ENCODE assay signal across 8 mouse cellular contexts in the genomic region with DNA sequence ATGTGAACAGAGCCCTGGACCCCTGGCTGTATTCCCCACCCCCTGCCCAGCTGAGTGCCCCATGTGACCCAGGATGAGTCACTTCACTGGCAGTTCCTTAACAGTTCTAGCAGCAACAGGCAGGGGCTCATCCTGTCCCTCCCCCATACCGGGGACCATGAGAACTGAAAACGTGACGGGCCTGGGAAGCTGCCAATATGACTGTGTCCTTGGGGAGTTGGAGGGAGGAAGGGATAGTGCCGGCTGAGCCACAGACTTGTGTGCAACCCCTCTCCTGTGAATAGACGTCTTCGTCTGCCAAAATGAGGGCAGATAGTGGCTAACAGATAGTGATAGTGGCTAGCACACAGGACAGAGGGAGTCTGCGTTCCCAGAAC. TPM values are rescaled to one million over a fixed set of nuclear protein-coding genes. Genes with fewer than 3 reads are reported as not detected.
A peak's percentile ranks its signal among the peaks of the same experiment; 100 is the strongest.
DNase-seq lines count a peak whose midpoint lies in the region; ATAC-seq and TF ChIP-seq lines count a peak whose summit lies in the region.

No protein-coding gene starts in this region.

- no peak for TF ChIP-seq CTCF in intestine, postnatal 0 days (IDR thresholded peaks at IDR 0.05; ENCODE audit: low read depth)

- H3K4me2 ChIP-seq in intestine, postnatal 0 days (replicated peaks; ENCODE audit: low read depth), result peak overlapping the region; percentile 81
- peak overlapping the region; percentile 83 for H3K4me2 ChIP-seq in limb, embryonic 12.5 days
- H3K4me2 ChIP-seq in midbrain, embryonic 12.5 days (replicated peaks), result peak overlapping the region; percentile 39
- H3K4me2 ChIP-seq in stomach, embryonic 16.5 days (ENCODE audit: low read depth, low read length), result peak overlapping the region; percentile 89

- no peak for ATAC-seq in intestine, postnatal 0 days
- no peak for ATAC-seq in limb, embryonic 12.5 days (ENCODE audit: insufficient number of reproducible peaks, insufficient read depth, low FRiP score, low TSS enrichment, low read depth)
- no peak for ATAC-seq in midbrain, embryonic 12.5 days (ENCODE audit: low FRiP score, low read depth)
- peak; percentile 48 for ATAC-seq in stomach, embryonic 16.5 days (ENCODE audit: insufficient read depth, low FRiP score)

- 0 out of 2 replicates have a peak, but pooled peaks cover 4% of the 10 kb centered on the region for H3K4me1 ChIP-seq in intestine, postnatal 0 days (replicated peaks; ENCODE audit: control insufficient read depth, insufficient read depth, low read length)
- H3K4me1 ChIP-seq in limb, embryonic 12.5 days (replicated peaks), result peaks cover 50% of the 10 kb centered on the region
- H3K4me1 ChIP-seq in midbrain, embryonic 12.5 days, result peaks cover 50% of the 10 kb centered on the region
- H3K4me1 ChIP-seq in stomach, embryonic 16.5 days (ENCODE audit: control insufficient read depth, insufficient read depth, low read length), result peaks cover 40% of the 10 kb centered on the region

- 0 out of 2 replicates have a peak, but pooled peaks cover 4% of the 10 kb centered on the region for H3K27me3 ChIP-seq in intestine, postnatal 0 days (replicated peaks; ENCODE audit: control insufficient read depth, insufficient read depth, low read length)
- no peaks in the 10 kb centered on the region for H3K27me3 ChIP-seq in limb, embryonic 12.5 days
- peaks cover 7% of the 10 kb centered on the region for H3K27me3 ChIP-seq in midbrain, embryonic 12.5 days
- H3K27me3 ChIP-seq in stomach, embryonic 16.5 days (ENCODE audit: control insufficient read depth, insufficient read depth, low read length), result no peaks in the 10 kb centered on the region

- no peaks in the 10 kb centered on the region for H3K9me3 ChIP-seq in intestine, postnatal 0 days (ENCODE audit: control insufficient read depth)
- H3K9me3 ChIP-seq in limb, embryonic 12.5 days, result peaks cover 4% of the 10 kb centered on the region; the same call in 1 of the 2 replicates
- H3K9me3 ChIP-seq in midbrain, embryonic 12.5 days, result no peaks in the 10 kb centered on the region
- H3K9me3 ChIP-seq in stomach, embryonic 16.5 days (replicated peaks; ENCODE audit: control insufficient read depth, low read length), result no peaks in the 10 kb centered on the region; the same call in 1 of the 2 replicates

- 29% methylated on average over 7 of the region's 7 CpGs for WGBS in intestine, postnatal 0 days
- 30% methylated on average over 7 of the region's 7 CpGs for WGBS in limb, embryonic 12.5 days
- 41% methylated on average over 7 of the region's 7 CpGs for WGBS in midbrain, embryonic 12.5 days
- WGBS in stomach, embryonic 16.5 days, result 10% methylated on average over 7 of the region's 7 CpGs

- peaks cover 8% of the 10 kb centered on the region; the same call in 1 of the 2 replicates for H3K36me3 ChIP-seq in intestine, postnatal 0 days (ENCODE audit: control insufficient read depth, insufficient read depth)
- H3K36me3 ChIP-seq in limb, embryonic 12.5 days, result peaks cover 62% of the 10 kb centered on the region
- H3K36me3 ChIP-seq in midbrain, embryonic 12.5 days, result peaks cover 17% of the 10 kb centered on the region; the same call in 1 of the 2 replicates
- peaks cover 13% of the 10 kb centered on the region for H3K36me3 ChIP-seq in stomach, embryonic 16.5 days (ENCODE audit: control insufficient read depth, insufficient read depth, low read length)

- H3K4me3 ChIP-seq in intestine, postnatal 0 days (ENCODE audit: low read depth, low read length), result peak overlapping the region; percentile 27
- H3K4me3 ChIP-seq in limb, embryonic 12.5 days (replicated peaks), result peak overlapping the region; percentile 59
- H3K4me3 ChIP-seq in midbrain, embryonic 12.5 days, result peak overlapping the region; percentile 1; the same call in 1 of the 2 replicates
- peak overlapping the region; percentile 44 for H3K4me3 ChIP-seq in stomach, embryonic 16.5 days (replicated peaks; ENCODE audit: low read length)

- no peak overlapping the region; the same call in 1 of the 2 replicates for H3K27ac ChIP-seq in intestine, postnatal 0 days (ENCODE audit: low read depth, low read length)
- no peak overlapping the region for H3K27ac ChIP-seq in limb, embryonic 12.5 days
- no peak overlapping the region for H3K27ac ChIP-seq in midbrain, embryonic 12.5 days (replicated peaks)
- peak overlapping the region; percentile 85 for H3K27ac ChIP-seq in stomach, embryonic 16.5 days (ENCODE audit: low read length)

- DNase-seq in NIH3T3 (ENCODE audit: low read depth), result peak; percentile 89
- DNase-seq in embryo, embryonic 10 days (ENCODE audit: low spot score), result peak; percentile 62
- peak; percentile 100 for DNase-seq in heart, adult 11 months
- no peak for DNase-seq in frontal cortex, postnatal 14 days (ENCODE audit: low spot score in 2 of 2)

- H3K9ac ChIP-seq in intestine, postnatal 0 days (ENCODE audit: low read depth, low read length), result peak overlapping the region; percentile 34; the same call in 1 of the 2 replicates
- H3K9ac ChIP-seq in limb, embryonic 12.5 days (replicated peaks), result peak overlapping the region; percentile 60
- no peak overlapping the region for H3K9ac ChIP-seq in midbrain, embryonic 12.5 days (replicated peaks)
- peak overlapping the region; percentile 62 for H3K9ac ChIP-seq in stomach, embryonic 16.5 days (ENCODE audit: low read length)

RNA-seq across cellular contexts. Expression of a gene that starts 3.5 kb away (rescaled TPM):
- polyA plus RNA-seq in intestine, postnatal 0 days (2015; fragmentation: Nextera tagmentation; extraction: Ambion mirVana), result 2.0 and 2.5 TPM in 2 replicates
- polyA plus RNA-seq in limb, embryonic 12.5 days (2016; fragmentation: Nextera tagmentation; extraction: Ambion mirVana), result 12.2 and 14.1 TPM in 2 replicates
- polyA plus RNA-seq in midbrain, embryonic 12.5 days (2016; fragmentation: Nextera tagmentation; extraction: Ambion mirVana), result 7.7 and 7.8 TPM in 2 replicates
- polyA plus RNA-seq in stomach, embryonic 16.5 days (2015; fragmentation: Nextera tagmentation; extraction: Ambion mirVana), result 12.9 and 13.1 TPM in 2 replicates

RNA-seq across cellular contexts. Expression of a gene that starts 12.6 kb away (rescaled TPM):
- polyA plus RNA-seq in intestine, postnatal 0 days (2015; fragmentation: Nextera tagmentation; extraction: Ambion mirVana), result 58.4 and 59.8 TPM in 2 replicates
- 77.9 and 80.1 TPM in 2 replicates for polyA plus RNA-seq in limb, embryonic 12.5 days (2016; fragmentation: Nextera tagmentation; extraction: Ambion mirVana)
- 62.9 and 64.9 TPM in 2 replicates for polyA plus RNA-seq in midbrain, embryonic 12.5 days (2016; fragmentation: Nextera tagmentation; extraction: Ambion mirVana)
- polyA plus RNA-seq in stomach, embryonic 16.5 days (2015; fragmentation: Nextera tagmentation; extraction: Ambion mirVana), result 73.9 and 80.1 TPM in 2 replicates

RNA-seq across cellular contexts. Expression of a gene that starts 26.0 kb away (rescaled TPM):
- polyA plus RNA-seq in intestine, postnatal 0 days (2015; fragmentation: Nextera tagmentation; extraction: Ambion mirVana), result 5.6 and 5.9 TPM in 2 replicates
- polyA plus RNA-seq in limb, embryonic 12.5 days (2016; fragmentation: Nextera tagmentation; extraction: Ambion mirVana), result 27.1 and 29.2 TPM in 2 replicates
- polyA plus RNA-seq in midbrain, embryonic 12.5 days (2016; fragmentation: Nextera tagmentation; extraction: Ambion mirVana), result 28.4 TPM in 2 replicates
- 19.8 and 20.0 TPM in 2 replicates for polyA plus RNA-seq in stomach, embryonic 16.5 days (2015; fragmentation: Nextera tagmentation; extraction: Ambion mirVana)

RNA-seq across cellular contexts. Expression of a gene that starts 59.8 kb away (rescaled TPM):
- polyA plus RNA-seq in intestine, postnatal 0 days (2015; fragmentation: Nextera tagmentation; extraction: Ambion mirVana), result 8.2 and 8.5 TPM in 2 replicates
- polyA plus RNA-seq in limb, embryonic 12.5 days (2016; fragmentation: Nextera tagmentation; extraction: Ambion mirVana), result 13.8 and 17.5 TPM in 2 replicates
- polyA plus RNA-seq in midbrain, embryonic 12.5 days (2016; fragmentation: Nextera tagmentation; extraction: Ambion mirVana), result 3.5 and 4.0 TPM in 2 replicates
- 24.0 and 28.1 TPM in 2 replicates for polyA plus RNA-seq in stomach, embryonic 16.5 days (2015; fragmentation: Nextera tagmentation; extraction: Ambion mirVana)

Comparison
In these comparisons a context has a peak if more than half of its experiments do, and no peak if none do; other contexts are left out.
1. DNase-seq: peak in NIH3T3 (single experiment), embryo, embryonic 10 days (single experiment) and heart, adult 11 months (single experiment); none in frontal cortex, postnatal 14 days (0 of 2).
2. H3K4me2 ChIP-seq: peak in every context shown above with its lines; median percentile 89 in stomach, embryonic 16.5 days; 83 in limb, embryonic 12.5 days; 81 in intestine, postnatal 0 days; 39 in midbrain, embryonic 12.5 days.
3. H3K4me3 ChIP-seq: peak in every context shown above with its lines; median percentile 59 in limb, embryonic 12.5 days; 44 in stomach, embryonic 16.5 days; 27 in intestine, postnatal 0 days; 1 in midbrain, embryonic 12.5 days.